Mouse (Mus musculus): ENCODE data around the gene Gm39566. TPM values are rescaled to one million over a fixed set of nuclear protein-coding genes. Genes with fewer than 3 reads are reported as not detected.
A peak's percentile ranks its signal among the peaks of the same experiment; 100 is the strongest.

Gene Gm39566
- polyA plus RNA-seq, 1 experiment: not detected

DNA sequence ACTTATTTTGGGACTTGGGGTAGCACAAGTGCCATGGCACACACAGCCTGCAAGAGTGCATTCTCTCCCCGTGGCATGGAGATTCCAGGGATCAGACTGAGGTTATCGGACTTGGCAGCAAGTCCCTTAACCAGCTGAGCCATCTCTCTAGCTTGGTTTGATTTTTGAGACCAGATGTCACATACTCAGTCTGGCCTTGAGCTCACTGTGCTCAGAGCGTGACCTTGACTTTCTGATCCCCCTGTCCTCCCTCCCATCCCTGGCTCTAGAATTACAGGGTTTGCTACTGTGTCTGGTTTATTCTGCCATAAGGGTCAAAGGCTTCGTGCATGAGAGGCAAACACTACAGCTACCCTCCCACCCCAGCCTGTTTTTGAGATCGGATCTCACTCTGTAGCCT lies 25.7 kb downstream of the Gm39566 start:
- Histone ChIP-seq H3K36me3 (ENCODE audit: control insufficient read depth, insufficient read depth, low read length, poor library complexity, severe bottlenecking) (no peaks in the 10 kb centered on the region), H3K4me3 (ENCODE audit: low read depth, low read length) (no peak overlapping the region), H3K9ac (ENCODE audit: low read depth, poor library complexity, severe bottlenecking) (no peak overlapping the region), H3K9me3 (replicated peaks; ENCODE audit: control insufficient read depth, insufficient read depth, low read length, poor library complexity, severe bottlenecking) (no peaks in the 10 kb centered on the region), H3K4me1 (ENCODE audit: control insufficient read depth, insufficient read depth, low read length) (no peaks in the 10 kb centered on the region), H3K27ac (ENCODE audit: insufficient read depth, low read length) (no peak overlapping the region), H3K27me3 (ENCODE audit: control insufficient read depth, insufficient read depth, low read length, poor library complexity, severe bottlenecking) (no peaks in the 10 kb centered on the region)
- TF ChIP-seq POLR2A (IDR thresholded peaks at IDR 0.05; ENCODE audit: insufficient read depth, low read length) (no peak), EP300 (IDR thresholded peaks at IDR 0.05; ENCODE audit: insufficient read depth, low read depth, low read length) (no peak), CTCF (IDR thresholded peaks at IDR 0.05; ENCODE audit: low read depth, low read length) (no peak)

DNA sequence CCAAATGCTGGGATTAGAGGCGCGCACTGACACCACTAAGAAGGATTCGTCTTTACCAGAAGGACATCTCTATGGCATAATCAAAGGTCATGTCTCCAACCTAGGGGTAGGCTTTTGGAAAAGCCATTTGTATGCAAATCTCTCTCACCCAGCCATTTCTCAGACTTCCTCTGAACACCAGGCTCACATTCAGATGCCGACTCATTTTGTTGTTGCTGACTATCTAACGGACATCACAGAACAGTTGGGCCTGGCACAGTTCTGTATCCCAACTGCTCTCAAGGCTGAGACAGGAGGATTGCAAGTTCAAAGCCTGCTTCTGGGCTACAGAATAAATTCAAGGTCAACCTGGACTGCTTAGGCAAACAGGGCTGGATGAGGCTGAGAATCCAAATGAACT lies 27.8 kb downstream of the Gm39566 start:
- TF ChIP-seq CTCF (IDR thresholded peaks at IDR 0.05; ENCODE audit: low read depth, low read length) (no peak), POLR2A (IDR thresholded peaks at IDR 0.05; ENCODE audit: insufficient read depth, low read length) (no peak), EP300 (IDR thresholded peaks at IDR 0.05; ENCODE audit: insufficient read depth, low read depth, low read length) (no peak)
- Histone ChIP-seq H3K9ac (ENCODE audit: low read depth, poor library complexity, severe bottlenecking) (no peak overlapping the region), H3K4me1 (ENCODE audit: control insufficient read depth, insufficient read depth, low read length) (no peaks in the 10 kb centered on the region), H3K27me3 (ENCODE audit: control insufficient read depth, insufficient read depth, low read length, poor library complexity, severe bottlenecking) (no peaks in the 10 kb centered on the region), H3K4me3 (ENCODE audit: low read depth, low read length) (no peak overlapping the region), H3K27ac (ENCODE audit: insufficient read depth, low read length) (peak overlapping the region; percentile 71; the same call in 1 of the 2 replicates), H3K36me3 (ENCODE audit: control insufficient read depth, insufficient read depth, low read length, poor library complexity, severe bottlenecking) (no peaks in the 10 kb centered on the region), H3K9me3 (replicated peaks; ENCODE audit: control insufficient read depth, insufficient read depth, low read length, poor library complexity, severe bottlenecking) (no peaks in the 10 kb centered on the region)

DNA sequence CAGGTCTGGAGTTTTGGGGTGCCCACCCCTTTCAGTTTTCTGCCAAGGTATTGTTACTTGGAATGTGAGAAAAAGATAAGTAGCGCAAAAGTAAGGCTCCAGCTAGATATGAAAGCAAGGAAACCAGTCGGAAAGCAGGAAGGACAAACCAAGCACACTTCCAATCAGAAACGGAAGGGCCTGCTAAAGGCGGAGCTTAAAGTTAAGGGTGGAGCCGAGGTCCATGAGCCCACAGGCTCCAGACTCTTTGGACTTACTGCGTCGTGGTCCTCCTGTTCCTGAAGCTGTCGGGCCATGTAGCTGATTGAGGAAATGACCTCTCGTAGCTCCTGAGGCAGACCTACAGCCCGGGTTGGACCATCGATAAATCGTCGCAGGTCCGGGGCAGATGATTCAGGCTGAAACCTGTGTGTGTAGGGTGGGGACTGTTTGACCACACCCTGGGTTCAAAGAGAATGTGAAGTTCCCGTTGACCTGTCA lies 30.3 kb downstream of the Gm39566 start:
- H3K27me3 ChIP-seq (ENCODE audit: control insufficient read depth, insufficient read depth, low read length, poor library complexity, severe bottlenecking): no peaks in the 10 kb centered on the region
- H3K9ac ChIP-seq (ENCODE audit: low read depth, poor library complexity, severe bottlenecking): peak overlapping the region; percentile 54
- no peaks in the 10 kb centered on the region for H3K4me1 ChIP-seq (ENCODE audit: control insufficient read depth, insufficient read depth, low read length)
- peak; percentile 51 for TF ChIP-seq POLR2A (IDR thresholded peaks at IDR 0.05; ENCODE audit: insufficient read depth, low read length)
- no peak for TF ChIP-seq CTCF (IDR thresholded peaks at IDR 0.05; ENCODE audit: low read depth, low read length)
- TF ChIP-seq EP300 (IDR thresholded peaks at IDR 0.05; ENCODE audit: insufficient read depth, low read depth, low read length): peak; percentile 85; the same call in 1 of the 2 replicates
- H3K9me3 ChIP-seq (replicated peaks; ENCODE audit: control insufficient read depth, insufficient read depth, low read length, poor library complexity, severe bottlenecking): no peaks in the 10 kb centered on the region
- no peaks in the 10 kb centered on the region for H3K36me3 ChIP-seq (ENCODE audit: control insufficient read depth, insufficient read depth, low read length, poor library complexity, severe bottlenecking)
- H3K27ac ChIP-seq (ENCODE audit: insufficient read depth, low read length): peak overlapping the region; percentile 62
- peak overlapping the region; percentile 57 for H3K4me3 ChIP-seq (ENCODE audit: low read depth, low read length)

DNA sequence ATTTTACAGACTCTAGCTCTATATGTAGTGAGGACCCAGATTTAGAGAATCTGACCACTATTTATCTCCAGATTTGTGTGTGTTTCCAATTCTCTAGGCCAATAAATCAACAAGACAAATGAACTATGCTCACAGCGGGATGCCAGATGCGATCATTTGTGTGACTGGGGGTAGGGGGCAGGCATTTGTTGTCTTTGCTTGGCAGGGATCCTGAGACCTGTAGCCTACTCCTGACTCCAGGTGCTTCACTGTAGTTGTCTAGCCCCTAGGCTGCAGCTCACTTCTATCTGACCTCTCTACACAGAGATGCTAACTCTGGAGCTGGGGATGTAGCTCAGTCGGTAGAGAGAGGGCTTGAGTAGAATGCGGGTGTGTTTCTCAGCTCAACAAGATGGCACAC lies 33.3 kb downstream of the Gm39566 start:
- TF ChIP-seq CTCF (IDR thresholded peaks at IDR 0.05; ENCODE audit: low read depth, low read length) (no peak), EP300 (IDR thresholded peaks at IDR 0.05; ENCODE audit: insufficient read depth, low read depth, low read length) (no peak), POLR2A (IDR thresholded peaks at IDR 0.05; ENCODE audit: insufficient read depth, low read length) (no peak)
- Histone ChIP-seq H3K9ac (ENCODE audit: low read depth, poor library complexity, severe bottlenecking) (no peak overlapping the region), H3K9me3 (replicated peaks; ENCODE audit: control insufficient read depth, insufficient read depth, low read length, poor library complexity, severe bottlenecking) (no peaks in the 10 kb centered on the region), H3K4me3 (ENCODE audit: low read depth, low read length) (no peak overlapping the region), H3K4me1 (ENCODE audit: control insufficient read depth, insufficient read depth, low read length) (no peaks in the 10 kb centered on the region), H3K36me3 (ENCODE audit: control insufficient read depth, insufficient read depth, low read length, poor library complexity, severe bottlenecking) (no peaks in the 10 kb centered on the region), H3K27me3 (ENCODE audit: control insufficient read depth, insufficient read depth, low read length, poor library complexity, severe bottlenecking) (no peaks in the 10 kb centered on the region), H3K27ac (ENCODE audit: insufficient read depth, low read length) (0 out of 2 replicates have a peak overlapping the region, but pooled peaks have one; percentile 14)

DNA sequence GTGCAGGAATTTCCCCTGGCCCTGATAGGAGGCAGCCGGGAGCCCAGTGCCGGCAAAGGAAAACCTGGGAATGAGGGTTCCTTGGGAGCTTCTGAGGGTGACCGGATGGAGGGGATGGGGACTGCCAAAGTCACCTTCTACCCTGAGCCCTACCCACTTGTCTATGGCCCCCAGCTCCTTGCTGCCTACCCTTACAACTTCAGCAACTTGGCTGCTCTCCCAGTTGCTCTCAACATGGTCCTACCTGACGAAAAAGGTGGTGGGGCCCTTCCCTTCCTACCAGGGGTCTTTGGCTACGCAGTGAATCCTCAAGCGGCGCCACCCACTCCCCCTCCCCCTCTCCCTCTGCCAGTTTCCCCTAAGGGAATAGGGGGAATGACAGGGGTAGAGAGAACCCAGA lies 36.1 kb downstream of the Gm39566 start:
- Histone ChIP-seq H3K36me3 (ENCODE audit: control insufficient read depth, insufficient read depth, low read length, poor library complexity, severe bottlenecking) (no peaks in the 10 kb centered on the region), H3K9ac (ENCODE audit: low read depth, poor library complexity, severe bottlenecking) (no peak overlapping the region), H3K27ac (ENCODE audit: insufficient read depth, low read length) (no peak overlapping the region), H3K9me3 (replicated peaks; ENCODE audit: control insufficient read depth, insufficient read depth, low read length, poor library complexity, severe bottlenecking) (no peaks in the 10 kb centered on the region), H3K27me3 (ENCODE audit: control insufficient read depth, insufficient read depth, low read length, poor library complexity, severe bottlenecking) (no peaks in the 10 kb centered on the region), H3K4me3 (ENCODE audit: low read depth, low read length) (no peak overlapping the region), H3K4me1 (ENCODE audit: control insufficient read depth, insufficient read depth, low read length) (peaks cover 6% of the 10 kb centered on the region)
- TF ChIP-seq EP300 (IDR thresholded peaks at IDR 0.05; ENCODE audit: insufficient read depth, low read depth, low read length) (no peak), CTCF (IDR thresholded peaks at IDR 0.05; ENCODE audit: low read depth, low read length) (no peak), POLR2A (IDR thresholded peaks at IDR 0.05; ENCODE audit: insufficient read depth, low read length) (no peak)

DNA sequence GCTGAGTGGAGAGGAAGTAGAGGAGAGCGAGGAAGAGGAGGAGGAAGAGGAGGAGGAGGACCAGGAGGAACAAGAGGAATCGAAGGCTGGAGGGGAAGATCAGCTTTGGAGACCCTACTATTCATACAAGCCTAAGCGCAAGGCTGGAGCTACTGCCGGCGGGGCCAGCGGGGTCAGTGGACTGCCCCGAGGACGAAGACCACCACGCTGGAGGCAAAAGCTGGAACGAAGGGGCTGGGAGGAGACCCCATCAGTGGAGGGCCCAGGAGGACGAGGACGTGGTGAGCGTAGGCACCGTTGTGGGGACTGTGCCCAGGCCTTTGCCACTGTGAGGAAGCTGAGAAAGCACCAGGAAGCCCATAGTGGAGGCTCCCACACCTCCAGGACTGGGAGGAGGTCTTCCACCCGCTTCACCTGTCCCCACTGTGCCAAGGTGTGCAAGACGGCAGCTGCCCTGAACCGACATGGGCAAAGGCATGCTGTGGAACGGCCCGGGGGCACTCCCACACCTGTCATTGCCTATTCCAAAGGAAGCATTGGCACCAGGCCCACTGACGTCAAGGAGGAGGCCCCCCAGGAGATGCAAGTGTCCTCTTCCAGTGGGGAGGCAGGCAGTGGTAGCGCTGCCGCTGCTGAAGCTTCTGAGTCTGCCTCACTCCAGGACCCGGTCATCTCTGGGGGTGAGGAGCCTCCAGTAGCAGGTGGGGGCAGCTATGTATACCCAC lies 36.7 kb downstream of the Gm39566 start:
- Histone ChIP-seq H3K4me3 (ENCODE audit: low read depth, low read length) (no peak overlapping the region), H3K4me1 (ENCODE audit: control insufficient read depth, insufficient read depth, low read length) (peaks cover 6% of the 10 kb centered on the region), H3K27me3 (ENCODE audit: control insufficient read depth, insufficient read depth, low read length, poor library complexity, severe bottlenecking) (no peaks in the 10 kb centered on the region), H3K9ac (ENCODE audit: low read depth, poor library complexity, severe bottlenecking) (no peak overlapping the region), H3K36me3 (ENCODE audit: control insufficient read depth, insufficient read depth, low read length, poor library complexity, severe bottlenecking) (no peaks in the 10 kb centered on the region), H3K9me3 (replicated peaks; ENCODE audit: control insufficient read depth, insufficient read depth, low read length, poor library complexity, severe bottlenecking) (no peaks in the 10 kb centered on the region), H3K27ac (ENCODE audit: insufficient read depth, low read length) (no peak overlapping the region)
- TF ChIP-seq EP300 (IDR thresholded peaks at IDR 0.05; ENCODE audit: insufficient read depth, low read depth, low read length) (no peak), POLR2A (IDR thresholded peaks at IDR 0.05; ENCODE audit: insufficient read depth, low read length) (no peak), CTCF (IDR thresholded peaks at IDR 0.05; ENCODE audit: low read depth, low read length) (no peak)
